Mouse (Mus musculus): ENCODE results near the gene Tgfa.

DNA sequence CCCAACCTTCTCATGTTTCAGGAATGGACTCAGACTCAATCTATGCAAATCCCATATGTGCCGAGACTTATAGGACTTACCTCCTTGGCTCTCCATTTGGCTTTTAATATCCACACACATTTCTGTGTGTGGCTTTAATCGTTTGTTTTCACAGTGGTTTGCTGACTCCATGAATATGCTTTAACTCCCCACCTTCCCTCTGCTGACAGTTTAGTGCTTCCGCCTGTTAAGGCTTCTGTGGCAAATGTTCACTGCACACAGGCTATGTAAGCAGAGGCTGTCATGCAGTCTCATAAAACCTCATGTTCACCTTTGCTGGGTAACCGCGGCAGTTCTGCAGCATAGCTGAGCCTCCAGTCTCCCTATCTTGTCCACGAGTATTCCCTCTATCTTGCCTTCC lies 18.3 kb upstream of the Tgfa start:
- no peak for TF ChIP-seq NRF1 (IDR thresholded peaks at IDR 0.05; ENCODE audit: insufficient read depth, low read depth, low read length, poor library complexity, severe bottlenecking)
- no peak for TF ChIP-seq USF1 (IDR thresholded peaks at IDR 0.05; ENCODE audit: low read depth, low read length)
- TF ChIP-seq CTCF (IDR thresholded peaks at IDR 0.05 in 2 of 3, conservative IDR thresholded peaks at IDR 0.05 in 1 of 3; ENCODE audit: control insufficient read depth in 1 of 3, insufficient read depth in 1 of 3, low read depth in 2 of 3, low read length in 3 of 3, poor library complexity in 1 of 3, severe bottlenecking in 1 of 3): no peak
- TF ChIP-seq POLR2A (IDR thresholded peaks at IDR 0.05; ENCODE audit: control insufficient read depth in 1 of 2, insufficient read depth in 1 of 2, low read depth in 1 of 2, low read length in 2 of 2, poor library complexity in 1 of 2): no peak
- TF ChIP-seq MXI1 (IDR thresholded peaks at IDR 0.05; ENCODE audit: low read depth, low read length): no peak
- TF ChIP-seq BHLHE40 (IDR thresholded peaks at IDR 0.05; ENCODE audit: borderline replicate concordance, low read depth, low read length): no peak
- no peak for TF ChIP-seq TAL1 (IDR thresholded peaks at IDR 0.05; ENCODE audit: low read length)
- TF ChIP-seq POLR2AphosphoS2 (IDR thresholded peaks at IDR 0.05; ENCODE audit: low read length): no peak
- TF ChIP-seq TBP (IDR thresholded peaks at IDR 0.05; ENCODE audit: low read depth, low read length): no peak
- TF ChIP-seq JUND (IDR thresholded peaks at IDR 0.05; ENCODE audit: low read depth, low read length): no peak
- TF ChIP-seq SIN3A (IDR thresholded peaks at IDR 0.05; ENCODE audit: low read length): no peak
- no peak for TF ChIP-seq EP300 (IDR thresholded peaks at IDR 0.05; ENCODE audit: low read depth in 1 of 2, low read length in 2 of 2)
- TF ChIP-seq ZNF384 (IDR thresholded peaks at IDR 0.05; ENCODE audit: low read depth, low read length): no peak
- no peak for TF ChIP-seq TCF12 (IDR thresholded peaks at IDR 0.05; ENCODE audit: low read depth, low read length)

All from MEL (cell line).